Mouse (Mus musculus): ENCODE data around the gene Fubp3. TPM values are rescaled to one million over a fixed set of nuclear protein-coding genes. Genes with fewer than 3 reads are reported as not detected.

The Fubp3 gene
- total and polyA plus RNA-seq, 3 experiments: 64.4 to 186 (median 65.0) TPM

DNA sequence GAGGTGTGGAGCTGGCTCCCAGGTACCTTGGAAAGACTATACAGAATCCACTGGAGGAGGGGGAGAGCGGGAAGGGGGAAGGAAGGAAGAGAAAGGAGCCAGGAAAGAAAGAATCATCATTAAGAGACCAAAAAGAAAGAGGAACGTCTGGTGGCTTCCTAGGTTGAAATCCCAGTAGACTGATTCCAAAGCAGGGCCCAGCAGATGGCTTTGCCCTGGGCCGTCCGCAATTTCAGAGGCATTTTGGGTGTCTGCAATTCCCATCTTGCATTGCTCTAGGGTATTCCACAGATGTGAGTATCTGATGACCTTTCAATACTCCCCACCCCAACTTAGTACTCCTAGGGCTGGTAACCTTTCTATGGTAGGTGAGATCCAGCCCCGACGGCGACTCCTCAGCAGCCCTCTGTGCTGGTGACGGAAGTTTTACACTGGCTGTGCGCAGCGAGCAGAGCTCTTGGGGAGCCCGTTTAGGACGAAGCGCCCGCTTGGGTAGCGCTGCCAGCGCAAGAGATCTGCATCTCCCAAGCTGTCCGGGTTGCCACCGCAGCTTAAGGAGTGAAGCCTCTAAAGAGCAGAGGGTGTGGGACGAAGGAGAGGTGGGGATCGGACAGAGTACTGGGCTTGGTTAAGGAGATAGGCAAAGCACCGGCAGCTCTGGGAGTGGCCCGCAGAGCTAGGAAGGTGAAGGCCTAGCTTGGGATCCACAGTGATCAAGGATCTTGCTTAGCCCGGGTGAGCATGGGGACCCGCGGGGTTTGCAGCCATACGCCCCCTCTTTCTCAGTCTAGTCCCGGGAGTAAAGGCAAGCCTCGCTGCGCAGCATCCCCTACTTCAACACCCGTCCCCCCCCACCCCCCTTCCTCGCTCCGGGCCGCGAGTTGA lies 66.4 kb downstream of the Fubp3 start:
- no peak for ATAC-seq (ENCODE audit: extremely low read depth, insufficient number of reproducible peaks, low FRiP score, poor library complexity, severe bottlenecking)
- Histone ChIP-seq H3K9me3 (replicated peaks) (peaks cover 11% of the 10 kb centered on the region), H3K4me1 (ENCODE audit: insufficient read depth, low read depth, low read length) (no peaks in the 10 kb centered on the region), H3K36me3 (replicated peaks) (no peaks in the 10 kb centered on the region), H3K27me3 (ENCODE audit: insufficient read depth, low read length) (peaks cover 90% of the 10 kb centered on the region), H3K4me3 (ENCODE audit: low read depth, low read length) (no peak overlapping the region)
- TF ChIP-seq GATA2 (IDR thresholded peaks at IDR 0.05; ENCODE audit: borderline replicate concordance, low read depth, low read length) (no peak), TAL1 (conservative IDR thresholded peaks at IDR 0.05; ENCODE audit: low read depth, low read length) (no peak), CTCF (IDR thresholded peaks at IDR 0.05; ENCODE audit: low read depth, low read length) (no peak), GATA1 (IDR thresholded peaks at IDR 0.05; ENCODE audit: borderline replicate concordance, low read length) (no peak), POLR2AphosphoS5 (IDR thresholded peaks at IDR 0.05; ENCODE audit: insufficient replicate concordance, low read depth, low read length) (no peak)
- no peak for DNase-seq (ENCODE audit: low spot score)

DNA sequence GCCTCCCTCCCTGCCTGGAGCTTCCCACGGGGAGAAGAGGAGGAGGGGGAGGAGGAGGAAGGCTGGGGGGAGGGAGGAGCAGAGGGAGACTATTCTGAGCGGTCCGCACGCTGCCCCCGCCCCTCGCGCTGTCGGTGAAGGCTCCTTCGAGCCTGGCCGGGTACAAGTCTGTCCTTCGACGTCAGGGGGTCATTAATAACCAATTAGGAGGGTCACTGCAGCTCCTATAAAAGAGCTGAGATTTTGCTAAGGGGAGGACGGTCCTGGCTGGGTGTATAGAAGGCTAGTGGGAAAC lies 67.0 kb downstream of the Fubp3 start:
- H3K4me1 ChIP-seq (ENCODE audit: insufficient read depth, low read depth, low read length): no peaks in the 10 kb centered on the region
- no peaks in the 10 kb centered on the region for H3K36me3 ChIP-seq (replicated peaks)
- no peak for ATAC-seq (ENCODE audit: extremely low read depth, insufficient number of reproducible peaks, low FRiP score, poor library complexity, severe bottlenecking)
- TF ChIP-seq CTCF (IDR thresholded peaks at IDR 0.05; ENCODE audit: low read depth, low read length) (no peak), GATA1 (IDR thresholded peaks at IDR 0.05; ENCODE audit: borderline replicate concordance, low read length) (no peak), GATA2 (IDR thresholded peaks at IDR 0.05; ENCODE audit: borderline replicate concordance, low read depth, low read length) (no peak), TAL1 (conservative IDR thresholded peaks at IDR 0.05; ENCODE audit: low read depth, low read length) (no peak), POLR2AphosphoS5 (IDR thresholded peaks at IDR 0.05; ENCODE audit: insufficient replicate concordance, low read depth, low read length) (no peak)
- H3K27me3 ChIP-seq (ENCODE audit: insufficient read depth, low read length): peaks cover 89% of the 10 kb centered on the region
- DNase-seq (ENCODE audit: low spot score): no peak
- peaks cover 11% of the 10 kb centered on the region for H3K9me3 ChIP-seq (replicated peaks)
- no peak overlapping the region for H3K4me3 ChIP-seq (ENCODE audit: low read depth, low read length)

DNA sequence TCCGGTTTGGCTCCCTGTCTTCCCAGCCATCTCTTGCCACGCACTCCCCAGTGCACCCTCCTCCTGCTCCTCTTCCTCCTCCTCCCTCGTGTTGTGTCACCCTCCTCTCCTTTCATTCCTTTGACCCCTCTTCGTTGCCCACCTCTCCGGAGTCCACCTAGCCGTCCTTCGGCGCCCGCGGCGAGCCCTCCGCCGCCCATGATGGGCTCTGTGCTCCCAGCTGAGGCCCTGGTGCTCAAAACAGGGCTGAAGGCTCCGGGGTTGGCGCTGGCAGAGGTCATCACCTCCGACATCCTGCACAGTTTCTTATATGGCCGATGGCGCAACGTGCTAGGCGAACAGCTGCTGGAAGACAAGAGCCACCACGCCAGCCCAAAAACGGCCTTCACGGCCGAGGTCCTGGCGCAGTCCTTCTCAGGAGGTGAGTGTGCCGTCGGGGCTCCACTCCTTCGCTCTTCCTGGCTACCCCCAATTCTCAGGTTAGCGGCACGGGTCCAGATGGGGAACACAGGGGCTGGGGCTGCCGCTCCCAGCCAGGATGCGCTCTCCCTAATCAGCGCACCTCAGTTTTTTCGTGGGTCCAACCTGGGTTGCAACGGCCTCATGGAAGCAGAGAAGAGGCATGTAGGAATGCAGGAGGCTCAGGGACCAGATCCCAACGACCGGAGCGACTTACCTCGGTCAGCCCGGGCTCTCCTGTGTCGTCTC lies 67.6 kb downstream of the Fubp3 start, which contains the start of gene Prdm12:
Prdm12 (plus strand) TSS at position 137 of the 708 bp plus-strand sequence.
- peaks cover 11% of the 10 kb centered on the region for H3K9me3 ChIP-seq (replicated peaks)
- H3K4me1 ChIP-seq (ENCODE audit: insufficient read depth, low read depth, low read length): no peaks in the 10 kb centered on the region
- TF ChIP-seq GATA1 (IDR thresholded peaks at IDR 0.05; ENCODE audit: borderline replicate concordance, low read length): no peak
- no peak for TF ChIP-seq POLR2AphosphoS5 (IDR thresholded peaks at IDR 0.05; ENCODE audit: insufficient replicate concordance, low read depth, low read length)
- TF ChIP-seq TAL1 (conservative IDR thresholded peaks at IDR 0.05; ENCODE audit: low read depth, low read length): no peak
- no peak for TF ChIP-seq CTCF (IDR thresholded peaks at IDR 0.05; ENCODE audit: low read depth, low read length)
- TF ChIP-seq GATA2 (IDR thresholded peaks at IDR 0.05; ENCODE audit: borderline replicate concordance, low read depth, low read length): no peak
- no peak for ATAC-seq (ENCODE audit: extremely low read depth, insufficient number of reproducible peaks, low FRiP score, poor library complexity, severe bottlenecking)
- no peaks in the 10 kb centered on the region for H3K36me3 ChIP-seq (replicated peaks)
- H3K4me3 ChIP-seq (ENCODE audit: low read depth, low read length): no peak within 1 kb of the TSS
- peaks cover 86% of the 10 kb centered on the region for H3K27me3 ChIP-seq (ENCODE audit: insufficient read depth, low read length)
- no peak for DNase-seq (ENCODE audit: low spot score)

DNA sequence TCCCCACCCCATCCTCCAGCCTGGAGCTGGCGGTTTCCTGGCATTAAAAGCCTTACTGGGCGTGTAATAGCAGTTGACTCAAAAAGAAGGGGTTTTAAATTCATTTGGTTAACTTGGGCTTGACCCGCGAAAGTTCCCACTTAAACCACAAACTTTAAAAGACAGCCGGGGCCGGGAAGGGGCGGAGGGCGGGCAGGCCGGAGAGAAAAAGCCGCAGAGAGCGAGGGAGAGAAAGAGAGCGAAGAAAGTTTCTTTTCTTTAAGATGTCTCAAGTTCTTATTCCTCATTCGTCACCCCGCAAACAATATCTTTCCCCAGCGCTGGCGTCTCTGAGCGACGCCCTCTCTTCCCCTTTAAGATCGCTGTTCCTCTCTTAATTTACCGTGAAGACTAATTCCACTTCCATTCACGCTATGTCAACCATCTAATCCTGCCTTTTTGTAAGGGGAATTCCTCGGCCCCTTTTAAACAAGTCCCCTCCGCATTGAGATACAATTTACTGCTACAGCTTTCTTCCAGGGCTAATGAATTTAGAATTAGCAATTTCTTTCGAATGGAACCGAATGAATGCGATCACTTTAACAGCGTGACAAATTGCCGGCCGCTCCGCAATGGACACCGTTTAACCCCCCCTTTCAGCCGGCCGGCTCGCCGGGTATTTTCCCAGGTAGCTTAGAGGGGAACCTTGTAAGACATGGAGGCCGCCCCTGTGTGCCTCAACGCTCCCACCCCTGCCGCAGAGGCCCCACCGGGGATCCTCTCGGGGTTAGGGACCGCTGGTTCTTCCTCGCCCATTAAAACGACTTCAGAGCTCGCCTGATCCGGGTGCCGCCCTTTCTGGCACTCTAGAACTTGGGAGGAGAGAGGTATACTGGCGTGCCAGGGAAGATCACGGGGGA lies 68.4 kb downstream of the Fubp3 start:
- Histone ChIP-seq H3K27me3 (ENCODE audit: insufficient read depth, low read length) (peaks cover 78% of the 10 kb centered on the region), H3K36me3 (replicated peaks) (no peaks in the 10 kb centered on the region), H3K4me1 (ENCODE audit: insufficient read depth, low read depth, low read length) (no peaks in the 10 kb centered on the region), H3K4me3 (ENCODE audit: low read depth, low read length) (no peak overlapping the region), H3K9me3 (replicated peaks) (peaks cover 11% of the 10 kb centered on the region)
- ATAC-seq (ENCODE audit: extremely low read depth, insufficient number of reproducible peaks, low FRiP score, poor library complexity, severe bottlenecking): no peak
- no peak for TF ChIP-seq POLR2AphosphoS5 (IDR thresholded peaks at IDR 0.05; ENCODE audit: insufficient replicate concordance, low read depth, low read length)
- no peak for DNase-seq (ENCODE audit: low spot score)

DNA sequence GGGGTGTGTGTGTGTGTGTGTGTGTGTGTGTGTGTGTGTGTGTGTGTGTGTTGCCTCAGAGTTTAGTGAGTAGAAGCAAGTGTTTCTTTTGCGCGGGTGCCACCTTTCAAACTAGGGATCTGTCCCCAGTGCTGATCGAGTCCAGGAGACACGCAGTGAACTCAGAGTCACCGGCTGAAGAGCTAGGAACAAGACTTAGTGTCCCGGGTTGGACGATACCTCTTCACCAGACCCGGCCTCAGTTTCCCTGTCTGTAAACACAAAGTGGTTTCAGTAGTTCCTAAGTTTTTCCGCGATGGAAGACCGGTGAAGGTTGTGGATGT lies 69.0 kb downstream of the Fubp3 start:
- no peak overlapping the region for H3K4me3 ChIP-seq (ENCODE audit: low read depth, low read length)
- H3K4me1 ChIP-seq (ENCODE audit: insufficient read depth, low read depth, low read length): no peaks in the 10 kb centered on the region
- H3K36me3 ChIP-seq (replicated peaks): no peaks in the 10 kb centered on the region
- H3K9me3 ChIP-seq (replicated peaks): peaks cover 6% of the 10 kb centered on the region
- H3K27me3 ChIP-seq (ENCODE audit: insufficient read depth, low read length): peaks cover 72% of the 10 kb centered on the region
- DNase-seq (ENCODE audit: low spot score) (no peak), ATAC-seq (ENCODE audit: extremely low read depth, insufficient number of reproducible peaks, low FRiP score, poor library complexity, severe bottlenecking) (no peak)
- TF ChIP-seq CTCF (IDR thresholded peaks at IDR 0.05; ENCODE audit: low read depth, low read length) (no peak), GATA2 (IDR thresholded peaks at IDR 0.05; ENCODE audit: borderline replicate concordance, low read depth, low read length) (no peak), TAL1 (conservative IDR thresholded peaks at IDR 0.05; ENCODE audit: low read depth, low read length) (no peak), POLR2AphosphoS5 (IDR thresholded peaks at IDR 0.05; ENCODE audit: insufficient replicate concordance, low read depth, low read length) (no peak), GATA1 (IDR thresholded peaks at IDR 0.05; ENCODE audit: borderline replicate concordance, low read length) (no peak)

DNA sequence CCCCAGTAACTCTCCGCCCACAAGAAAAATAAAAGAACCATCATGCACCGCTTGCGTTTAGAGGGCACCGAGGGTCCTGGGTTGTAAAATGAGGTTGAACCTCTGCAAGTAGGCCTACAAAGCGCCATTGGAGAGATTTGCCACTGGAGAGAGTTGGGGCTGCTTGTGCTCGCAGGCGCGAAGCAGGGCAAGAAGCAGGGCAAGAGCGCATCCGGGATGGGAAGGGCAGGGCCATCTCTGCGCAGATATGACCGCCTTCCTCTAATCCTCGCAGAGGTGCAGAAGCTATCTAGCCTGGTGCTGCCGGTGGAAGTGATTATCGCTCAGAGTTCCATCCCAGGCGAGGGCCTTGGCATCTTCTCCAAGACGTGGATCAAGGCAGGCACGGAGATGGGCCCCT lies 69.5 kb downstream of the Fubp3 start:
- no peaks in the 10 kb centered on the region for H3K36me3 ChIP-seq (replicated peaks)
- DNase-seq (ENCODE audit: low spot score) (no peak), ATAC-seq (ENCODE audit: extremely low read depth, insufficient number of reproducible peaks, low FRiP score, poor library complexity, severe bottlenecking) (no peak)
- no peaks in the 10 kb centered on the region for H3K4me1 ChIP-seq (ENCODE audit: insufficient read depth, low read depth, low read length)
- TF ChIP-seq POLR2AphosphoS5 (IDR thresholded peaks at IDR 0.05; ENCODE audit: insufficient replicate concordance, low read depth, low read length) (no peak), GATA2 (IDR thresholded peaks at IDR 0.05; ENCODE audit: borderline replicate concordance, low read depth, low read length) (no peak), GATA1 (IDR thresholded peaks at IDR 0.05; ENCODE audit: borderline replicate concordance, low read length) (no peak)
- H3K27me3 ChIP-seq (ENCODE audit: insufficient read depth, low read length): peaks cover 68% of the 10 kb centered on the region
- no peak overlapping the region for H3K4me3 ChIP-seq (ENCODE audit: low read depth, low read length)
- 0 out of 2 replicates have a peak, but pooled peaks cover 3% of the 10 kb centered on the region for H3K9me3 ChIP-seq (replicated peaks)

All from G1E (cell line).